Mouse (Mus musculus) kidney, adult 2 months (tissue): ENCODE measurements around the gene Atg101.

Experiments
- CTCF ChIP-seq: fragments of 200-500 bp; conservative IDR thresholded peaks from 2 replicates; pipeline ENCODE4 v1.5.1; 2011; ENCODE audit warnings: low read depth, mild to moderate bottlenecking, control low read depth, low read length, moderate library complexity, mixed read lengths; ENCODE audit not compliant: insufficient read depth, insufficient read length
- POLR2A ChIP-seq: fragments of 200-500 bp; IDR thresholded peaks from one replicate; pipeline ENCODE4 v1.6.1; 2011; ENCODE audit warnings: low read depth, low read length, control low read depth

DNA sequence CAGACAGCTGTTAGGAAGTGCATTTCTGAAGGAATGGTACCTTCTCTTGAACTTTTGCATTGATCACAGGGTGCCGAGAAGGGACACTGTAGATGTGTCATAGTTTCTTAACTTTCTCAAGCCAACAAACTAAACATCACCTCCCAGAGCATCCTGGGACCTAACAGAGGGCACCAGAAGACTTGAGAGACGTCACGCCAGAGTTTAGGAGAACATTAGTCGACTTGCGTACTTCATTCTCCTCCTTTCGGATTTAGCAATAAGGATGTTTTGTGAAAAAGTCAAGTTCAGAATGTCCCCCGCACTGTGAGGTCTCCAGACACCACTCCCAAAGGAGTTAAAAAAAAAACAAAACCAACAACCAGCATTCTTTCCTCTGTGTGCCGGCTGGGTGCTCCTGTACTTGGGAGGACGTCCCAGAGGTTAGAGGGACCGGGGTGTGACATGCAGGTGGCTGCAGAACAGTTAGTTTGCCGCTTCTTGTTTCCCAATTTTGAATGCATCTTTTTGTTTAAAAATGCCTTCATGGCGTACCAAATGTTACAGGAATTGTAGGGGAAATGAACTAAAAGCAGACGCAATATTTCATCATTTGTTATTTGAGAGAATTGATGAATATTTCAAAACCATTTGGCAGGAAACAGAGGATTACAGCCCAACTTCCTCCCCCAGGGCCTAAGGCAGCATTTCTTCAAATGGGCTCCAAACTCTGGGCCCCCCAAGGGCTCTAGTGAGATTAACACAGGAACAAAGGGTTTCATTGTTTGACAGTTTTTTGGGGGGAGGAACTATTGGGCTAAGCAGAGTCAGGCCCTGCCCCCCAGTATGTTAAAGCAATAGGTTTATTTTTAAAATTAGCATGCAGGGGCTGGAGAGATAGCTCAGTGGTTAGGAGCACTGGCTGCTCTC, 24.6 kb downstream of the Atg101 start:
- no peak for TF ChIP-seq CTCF
- TF ChIP-seq POLR2A = no peak
